In the genomic region with DNA sequence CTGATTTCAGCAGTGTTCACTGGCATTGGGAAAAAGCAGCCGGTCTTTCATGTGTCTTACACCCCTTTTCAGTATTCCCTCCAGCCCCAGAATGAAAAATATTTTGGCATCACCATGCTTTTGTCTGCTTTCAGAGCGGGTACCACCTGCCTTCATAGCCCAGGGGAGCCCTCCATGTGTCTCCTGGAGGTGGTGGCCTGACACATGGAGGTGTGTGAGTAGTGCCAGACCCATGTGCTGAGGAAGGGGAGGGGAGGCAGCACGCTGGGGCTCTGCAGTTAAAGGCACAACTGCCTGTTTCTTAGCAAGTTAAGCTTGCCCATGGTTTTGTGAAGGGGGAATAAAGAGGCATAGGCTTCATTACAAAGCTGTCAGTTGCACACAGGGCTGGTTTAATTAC, we compare ENCODE assay signal across 15 mouse cellular contexts.
DNase-seq lines count a peak whose midpoint lies in the region; ATAC-seq lines count a peak whose summit lies in the region.
"Had no signal": no experiment of that assay in that cellular context is flagged by ENCODE, and none has a peak within 500 bp of the region (broad histone marks: within the 10 kb centered on the region; RNA-seq: fewer than 3 reads in every experiment).

No protein-coding gene starts in this region.

- 0 out of 2 replicates have a peak, but pooled peaks cover 6% of the 10 kb centered on the region for H3K27me3 ChIP-seq in hindbrain, embryonic 13.5 days
- H3K27me3 ChIP-seq in hindbrain, embryonic 11.5 days (ENCODE audit: control insufficient read depth, insufficient read depth, low read length): no peaks in the 10 kb centered on the region
- H3K27me3 ChIP-seq in forebrain, embryonic 13.5 days: no peaks in the 10 kb centered on the region
- peaks cover 26% of the 10 kb centered on the region for H3K27me3 ChIP-seq in midbrain, embryonic 14.5 days (ENCODE audit: control insufficient read depth, insufficient read depth, low read length)
- H3K27me3 ChIP-seq: liver, embryonic 12.5 days had no signal

- H3K4me2 ChIP-seq in hindbrain, embryonic 13.5 days: no peak overlapping the region
- no peak overlapping the region for H3K4me2 ChIP-seq in hindbrain, embryonic 11.5 days (replicated peaks; ENCODE audit: low read depth, low read length)
- H3K4me2 ChIP-seq in forebrain, embryonic 13.5 days: no peak overlapping the region
- no peak overlapping the region for H3K4me2 ChIP-seq in midbrain, embryonic 14.5 days (ENCODE audit: low read length)
- H3K4me2 ChIP-seq: liver, embryonic 12.5 days had no signal

- ATAC-seq in hindbrain, embryonic 13.5 days (ENCODE audit: low FRiP score): peak; percentile 62; the same call in 1 of the 2 replicates
- ATAC-seq in hindbrain, embryonic 11.5 days (ENCODE audit: low FRiP score): no peak
- peak; percentile 91 for ATAC-seq in forebrain, embryonic 13.5 days
- ATAC-seq in midbrain, embryonic 14.5 days (ENCODE audit: low FRiP score, low TSS enrichment): no peak
- ATAC-seq in activated CD4-positive, CD25-positive, alpha-beta regulatory T cell, adult 4 months: no peak
- ATAC-seq: intestine, postnatal 0 days; liver, embryonic 12.5 days; lung, postnatal 0 days had no signal

- peak overlapping the region; percentile 40; the same call in 1 of the 2 replicates for H3K27ac ChIP-seq in hindbrain, embryonic 13.5 days
- H3K27ac ChIP-seq in hindbrain, embryonic 11.5 days (ENCODE audit: low read depth, low read length): no peak overlapping the region
- peak overlapping the region; percentile 82 for H3K27ac ChIP-seq in forebrain, embryonic 13.5 days
- H3K27ac ChIP-seq in midbrain, embryonic 14.5 days (replicated peaks; ENCODE audit: low read depth, low read length): peak overlapping the region; percentile 28; the same call in 1 of the 2 replicates
- H3K27ac ChIP-seq: liver, embryonic 12.5 days had no signal

- DNase-seq in hindbrain, embryonic 11.5 days (ENCODE audit: low spot score): no peak
- DNase-seq in brain, embryonic 18.5 days (ENCODE audit: low read depth, low spot score): peak; percentile 37
- DNase-seq in midbrain, embryonic 14.5 days: no peak
- no peak for DNase-seq in lung, adult 18-20 months
- DNase-seq: adrenal gland, postnatal 10 days; heart, postnatal 14 days; kidney, postnatal 4 days; retina, postnatal 1 day had no signal

- H3K4me1 ChIP-seq in hindbrain, embryonic 13.5 days (replicated peaks): peaks cover 23% of the 10 kb centered on the region
- H3K4me1 ChIP-seq in hindbrain, embryonic 11.5 days (replicated peaks; ENCODE audit: control insufficient read depth, insufficient read depth, low read length): no peaks in the 10 kb centered on the region
- peaks cover 58% of the 10 kb centered on the region for H3K4me1 ChIP-seq in forebrain, embryonic 13.5 days
- peaks cover 17% of the 10 kb centered on the region for H3K4me1 ChIP-seq in midbrain, embryonic 14.5 days (ENCODE audit: control insufficient read depth, insufficient read depth, low read length)
- H3K4me1 ChIP-seq: liver, embryonic 12.5 days had no signal

- H3K36me3 ChIP-seq in hindbrain, embryonic 13.5 days: no peaks in the 10 kb centered on the region
- no peaks in the 10 kb centered on the region for H3K36me3 ChIP-seq in hindbrain, embryonic 11.5 days (ENCODE audit: control insufficient read depth, insufficient read depth, low read length)
- no peaks in the 10 kb centered on the region for H3K36me3 ChIP-seq in forebrain, embryonic 13.5 days (ENCODE audit: poor library complexity, severe bottlenecking)
- H3K36me3 ChIP-seq in midbrain, embryonic 14.5 days (ENCODE audit: control insufficient read depth, insufficient read depth, low read length): no peaks in the 10 kb centered on the region
- H3K36me3 ChIP-seq: liver, embryonic 12.5 days had no signal

- no peak overlapping the region for H3K4me3 ChIP-seq in hindbrain, embryonic 13.5 days
- H3K4me3 ChIP-seq in hindbrain, embryonic 11.5 days (ENCODE audit: low read depth, low read length): no peak overlapping the region
- H3K4me3 ChIP-seq in forebrain, embryonic 13.5 days: no peak overlapping the region
- no peak overlapping the region for H3K4me3 ChIP-seq in midbrain, embryonic 14.5 days (replicated peaks; ENCODE audit: low read depth, low read length)
- H3K4me3 ChIP-seq: liver, embryonic 12.5 days had no signal

- H3K9me3 ChIP-seq in hindbrain, embryonic 13.5 days: no peaks in the 10 kb centered on the region
- no peaks in the 10 kb centered on the region for H3K9me3 ChIP-seq in hindbrain, embryonic 11.5 days (ENCODE audit: control insufficient read depth, low read length)
- H3K9me3 ChIP-seq in forebrain, embryonic 13.5 days (replicated peaks): no peaks in the 10 kb centered on the region
- no peaks in the 10 kb centered on the region for H3K9me3 ChIP-seq in midbrain, embryonic 14.5 days (ENCODE audit: control insufficient read depth, low read length)
- H3K9me3 ChIP-seq: G1E; liver, embryonic 12.5 days had no signal

- 63% methylated on average over 3 of the region's 3 CpGs for WGBS in hindbrain, embryonic 13.5 days
- WGBS in hindbrain, embryonic 11.5 days: 68% methylated on average over 3 of the region's 3 CpGs
- WGBS in forebrain, embryonic 13.5 days: 21% methylated on average over 3 of the region's 3 CpGs
- 41% methylated on average over 3 of the region's 3 CpGs for WGBS in midbrain, embryonic 14.5 days

- no peak overlapping the region for H3K9ac ChIP-seq in hindbrain, embryonic 13.5 days
- no peak overlapping the region for H3K9ac ChIP-seq in hindbrain, embryonic 11.5 days (ENCODE audit: low read depth, low read length)
- H3K9ac ChIP-seq in forebrain, embryonic 13.5 days: no peak overlapping the region
- H3K9ac ChIP-seq in midbrain, embryonic 14.5 days (replicated peaks; ENCODE audit: low read length): no peak overlapping the region
- H3K9ac ChIP-seq: liver, embryonic 12.5 days had no signal

Comparison
In these comparisons a context has a peak if more than half of its experiments do, and no peak if none do; other contexts are left out.
1. ATAC-seq: peak in hindbrain, embryonic 13.5 days (single experiment) and forebrain, embryonic 13.5 days (single experiment); none in hindbrain, embryonic 11.5 days (single experiment), midbrain, embryonic 14.5 days (single experiment) and activated CD4-positive, CD25-positive, alpha-beta regulatory T cell, adult 4 months (single experiment).